Mouse (Mus musculus) forebrain, embryonic 13.5 days (tissue): ENCODE data around the gene Dennd1c. TPM values are rescaled to one million over a fixed set of nuclear protein-coding genes. Genes with fewer than 3 reads are reported as not detected.

Experiments
- ATAC-seq: fragments of 200-750 bp; cut with Nextera tagmentation; 2 replicates; pipeline ENCODE4 v1.8.0; 2017
- H3K27ac ChIP-seq: fragments of 300-500 bp; sonication (generic); 2 replicates; pipeline ENCODE4 v1.5.1; 2015; ENCODE audit warnings: inconsistent platforms, mild to moderate bottlenecking, moderate library complexity
- H3K27me3 ChIP-seq: fragments of 300-500 bp; sonication (generic); 2 replicates; pipeline ENCODE4 v1.6.1; 2015; ENCODE audit warnings: mild to moderate bottlenecking, inconsistent platforms
- H3K36me3 ChIP-seq: fragments of 300-500 bp; sonication (generic); 2 replicates; pipeline ENCODE4 v1.6.1; 2015; ENCODE audit warnings: mild to moderate bottlenecking, inconsistent platforms; ENCODE audit not compliant: poor library complexity, severe bottlenecking
- H3K4me1 ChIP-seq: fragments of 300-500 bp; sonication (generic); 2 replicates; pipeline ENCODE4 v1.6.1; 2015; ENCODE audit warnings: inconsistent platforms
- H3K4me2 ChIP-seq: fragments of 300-500 bp; sonication (generic); 2 replicates; pipeline ENCODE4 v1.6.1; 2015; ENCODE audit warnings: inconsistent platforms, mild to moderate bottlenecking, moderate library complexity
- H3K4me3 ChIP-seq: fragments of 300-500 bp; sonication (generic); 2 replicates; pipeline ENCODE4 v1.5.1; 2015; ENCODE audit warnings: mild to moderate bottlenecking, inconsistent platforms
- H3K9ac ChIP-seq: fragments of 300-500 bp; sonication (generic); 2 replicates; pipeline ENCODE4 v1.6.1; 2015; ENCODE audit warnings: mild to moderate bottlenecking, inconsistent platforms
- H3K9me3 ChIP-seq: fragments of 300-500 bp; sonication (generic); replicated peaks from 2 replicates; pipeline ENCODE4 v1.6.1; 2016; ENCODE audit warnings: inconsistent platforms
- WGBS: fragments of 180-500 bp; shearing (Covaris S2); methylation state at CpG from one replicate; pipeline ENCODE4 v1.1.7; 2015; 5-methylcytosine and 5-hydroxymethylcytosine counted together
- polyA plus RNA-seq: library from polyadenylated mRNA; unstranded; fragments of >200 nt; fragmentation: Nextera tagmentation; extraction: Ambion mirVana; gene quantifications from 2 replicates; pipeline ENCODE4 v1.2.1, GENCODE M21; 2015

The Dennd1c gene
- polyA plus RNA-seq, 1 experiment from 2014 or later: 4.7 TPM

GRCm38 (mm10) chr17:57108040-57108665 lies 29.8 kb upstream of the Dennd1c start:
- no peak for ATAC-seq
- H3K4me3 ChIP-seq: no peak overlapping the region
- H3K27me3 ChIP-seq: no peaks in the 10 kb centered on the region
- no peak overlapping the region for H3K4me2 ChIP-seq
- H3K36me3 ChIP-seq: no peaks in the 10 kb centered on the region
- 89% methylated on average over 7 of the region's 7 CpGs for WGBS
- H3K27ac ChIP-seq: no peak overlapping the region
- peaks cover 28% of the 10 kb centered on the region for H3K4me1 ChIP-seq
- no peaks in the 10 kb centered on the region for H3K9me3 ChIP-seq
- no peak overlapping the region for H3K9ac ChIP-seq

DNA sequence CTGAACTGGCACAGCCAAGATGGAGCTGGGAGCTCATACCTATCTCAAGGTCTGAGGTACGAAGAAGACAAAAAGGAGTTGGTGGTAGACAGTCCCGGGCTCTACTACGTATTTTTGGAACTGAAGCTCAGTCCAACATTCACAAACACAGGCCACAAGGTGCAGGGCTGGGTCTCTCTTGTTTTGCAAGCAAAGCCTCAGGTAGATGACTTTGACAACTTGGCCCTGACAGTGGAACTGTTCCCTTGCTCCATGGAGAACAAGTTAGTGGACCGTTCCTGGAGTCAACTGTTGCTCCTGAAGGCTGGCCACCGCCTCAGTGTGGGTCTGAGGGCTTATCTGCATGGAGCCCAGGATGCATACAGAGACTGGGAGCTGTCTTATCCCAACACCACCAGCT lies 28.8 kb upstream of the Dennd1c start:
- Histone ChIP-seq H3K4me1 (peaks cover 28% of the 10 kb centered on the region), H3K27ac (no peak overlapping the region), H3K36me3 (no peaks in the 10 kb centered on the region), H3K4me3 (no peak overlapping the region), H3K9ac (no peak overlapping the region), H3K9me3 (no peaks in the 10 kb centered on the region), H3K4me2 (peak overlapping the region; percentile 78), H3K27me3 (no peaks in the 10 kb centered on the region)
- ATAC-seq: no peak
- WGBS: 92% methylated on average over 5 of the region's 5 CpGs

GRCm38 (mm10) chr17:57106035-57106368 lies 27.7 kb upstream of the Dennd1c start:
- no peak for ATAC-seq
- Histone ChIP-seq H3K4me1 (peaks cover 28% of the 10 kb centered on the region), H3K36me3 (no peaks in the 10 kb centered on the region), H3K4me3 (peak overlapping the region; percentile 69), H3K9ac (peak overlapping the region; percentile 86), H3K9me3 (no peaks in the 10 kb centered on the region), H3K4me2 (peak overlapping the region; percentile 78), H3K27me3 (no peaks in the 10 kb centered on the region), H3K27ac (no peak overlapping the region)
- WGBS: 5% methylated on average over 9 of the region's 9 CpGs

DNA sequence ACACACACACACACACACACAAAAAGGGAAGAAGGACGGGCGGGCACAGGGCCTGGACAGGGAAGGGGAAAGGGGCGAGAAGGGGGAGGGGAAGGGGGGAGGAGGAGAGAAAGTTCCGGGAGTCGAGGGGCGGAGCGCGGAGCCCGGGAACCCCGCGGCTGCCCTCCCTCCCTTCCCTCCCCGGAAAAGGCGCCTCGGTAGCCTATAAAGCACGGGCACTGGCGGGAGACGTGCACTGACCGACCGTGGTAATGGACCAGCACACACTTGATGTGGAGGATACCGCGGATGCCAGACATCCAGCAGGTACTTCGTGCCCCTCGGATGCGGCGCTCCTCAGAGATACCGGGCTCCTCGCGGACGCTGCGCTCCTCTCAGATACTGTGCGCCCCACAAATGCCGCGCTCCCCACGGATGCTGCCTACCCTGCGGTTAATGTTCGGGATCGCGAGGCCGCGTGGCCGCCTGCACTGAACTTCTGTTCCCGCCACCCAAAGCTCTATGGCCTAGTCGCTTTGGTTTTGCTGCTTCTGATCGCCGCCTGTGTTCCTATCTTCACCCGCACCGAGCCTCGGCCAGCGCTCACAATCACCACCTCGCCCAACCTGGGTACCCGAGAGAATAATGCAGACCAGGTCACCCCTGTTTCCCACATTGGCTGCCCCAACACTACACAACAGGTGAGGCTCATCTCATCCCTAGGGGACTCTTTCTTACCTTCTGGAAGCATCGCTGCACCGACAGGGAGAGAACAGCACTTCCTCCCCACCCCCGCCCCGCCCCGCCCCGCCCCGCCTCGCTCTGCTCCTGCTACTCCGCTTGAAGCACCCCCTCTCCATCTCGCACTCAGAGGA lies 27.1 kb upstream of the Dennd1c start, which contains the start of gene Tnfsf9:
Gene Tnfsf9, plus strand, starts transcription at position 145 of the 854 bp plus-strand sequence.
- Histone ChIP-seq H3K9ac (peak within 1 kb of the TSS; percentile 86), H3K4me3 (peak within 1 kb of the TSS; percentile 69), H3K36me3 (no peaks in the 10 kb centered on the region), H3K4me2 (peak within 1 kb of the TSS; percentile 78), H3K4me1 (peaks cover 28% of the 10 kb centered on the region), H3K27me3 (no peaks in the 10 kb centered on the region), H3K9me3 (no peaks in the 10 kb centered on the region), H3K27ac (no peak within 1 kb of the TSS)
- under 1% methylated on average over 50 of the region's 61 CpGs for WGBS
- ATAC-seq: peak; percentile 89

- 0 out of 2 replicates have a peak, but pooled peaks have one; percentile 9 for ATAC-seq
- Histone ChIP-seq H3K27me3 (no peaks in the 10 kb centered on the region), H3K36me3 (no peaks in the 10 kb centered on the region), H3K4me3 (peak overlapping the region; percentile 69), H3K9ac (peak overlapping the region; percentile 86), H3K27ac (no peak overlapping the region), H3K4me2 (peak overlapping the region; percentile 78), H3K9me3 (no peaks in the 10 kb centered on the region), H3K4me1 (peaks cover 28% of the 10 kb centered on the region)
- WGBS: 53% methylated on average over 4 of the region's 4 CpGs
These were observed 26.2 kb upstream of the Dennd1c start for GRCm38 (mm10) chr17:57104496-57104895.

GRCm38 (mm10) chr17:57102276-57102675 lies 24.0 kb upstream of the Dennd1c start:
- 89% methylated on average over 2 of the region's 2 CpGs for WGBS
- H3K4me1 ChIP-seq: peaks cover 22% of the 10 kb centered on the region
- no peaks in the 10 kb centered on the region for H3K27me3 ChIP-seq
- no peak for ATAC-seq
- H3K9ac ChIP-seq: no peak overlapping the region
- no peak overlapping the region for H3K4me2 ChIP-seq
- H3K36me3 ChIP-seq: no peaks in the 10 kb centered on the region
- H3K27ac ChIP-seq: no peak overlapping the region
- no peak overlapping the region for H3K4me3 ChIP-seq
- no peaks in the 10 kb centered on the region for H3K9me3 ChIP-seq

DNA sequence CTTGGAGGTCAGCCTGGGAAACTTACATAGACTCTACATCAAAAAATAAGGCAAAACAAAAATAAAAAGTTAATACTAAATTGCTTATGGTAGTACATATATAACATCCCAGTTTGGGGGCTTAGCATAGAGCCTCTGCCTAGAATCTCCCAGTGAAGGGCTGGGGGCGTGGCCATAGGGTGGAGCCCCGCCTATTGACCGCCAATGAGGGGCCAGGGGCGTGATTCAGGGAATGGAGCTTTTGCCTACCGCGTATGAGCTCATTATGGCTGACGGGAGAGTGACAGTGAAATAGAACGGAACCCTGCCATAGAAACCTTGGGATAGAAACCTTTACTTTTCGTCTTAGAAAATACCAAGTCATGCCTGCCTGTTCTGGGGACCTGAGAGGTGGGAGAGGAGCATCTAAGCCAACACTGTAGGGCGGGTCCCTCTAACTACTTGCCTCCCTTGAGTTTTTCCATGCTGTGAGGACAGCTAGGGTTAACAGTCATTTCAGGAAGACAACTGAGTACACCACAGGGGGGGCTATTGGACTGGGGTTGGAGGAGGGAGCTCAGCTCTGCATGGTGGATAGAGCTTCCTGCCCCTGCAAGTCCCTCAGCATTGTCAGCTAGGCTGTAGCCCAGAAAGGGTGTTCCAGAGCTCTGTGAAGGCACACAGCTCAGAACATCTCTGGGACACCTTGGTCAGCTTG lies 21.5 kb upstream of the Dennd1c start:
- Histone ChIP-seq H3K4me1 (peaks cover 16% of the 10 kb centered on the region), H3K9ac (no peak overlapping the region), H3K4me3 (no peak overlapping the region), H3K27me3 (0 out of 2 replicates have a peak, but pooled peaks cover 5% of the 10 kb centered on the region), H3K36me3 (no peaks in the 10 kb centered on the region), H3K9me3 (no peaks in the 10 kb centered on the region), H3K27ac (no peak overlapping the region), H3K4me2 (no peak overlapping the region)
- ATAC-seq: no peak
- WGBS: 9% methylated on average over 10 of the region's 10 CpGs

DNA sequence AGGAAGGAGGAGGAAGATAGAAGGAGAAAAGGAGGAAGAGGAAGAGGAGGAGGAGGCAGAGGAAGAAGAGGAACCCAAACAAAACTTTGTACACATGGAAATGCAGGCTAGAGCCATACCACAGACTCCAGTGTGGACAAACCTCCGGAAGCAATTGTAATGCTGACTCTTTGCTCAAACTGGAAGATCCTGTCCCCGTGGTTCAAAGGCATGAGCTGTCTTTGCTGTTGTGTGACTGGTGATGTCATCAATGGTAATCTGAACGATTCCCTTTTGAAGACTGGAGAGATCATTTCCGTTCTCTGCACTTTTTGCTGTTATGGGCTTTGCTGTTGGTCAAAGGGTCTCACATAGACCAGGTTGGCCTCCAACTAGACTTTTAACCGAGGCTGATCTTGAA lies 20.0 kb upstream of the Dennd1c start:
- Histone ChIP-seq H3K9me3 (no peaks in the 10 kb centered on the region), H3K27me3 (0 out of 2 replicates have a peak, but pooled peaks cover 5% of the 10 kb centered on the region), H3K27ac (no peak overlapping the region), H3K4me2 (no peak overlapping the region), H3K9ac (no peak overlapping the region), H3K4me1 (peaks cover 9% of the 10 kb centered on the region), H3K4me3 (no peak overlapping the region), H3K36me3 (no peaks in the 10 kb centered on the region)
- ATAC-seq: no peak
- WGBS: 87% methylated on average over 5 of the region's 5 CpGs

DNA sequence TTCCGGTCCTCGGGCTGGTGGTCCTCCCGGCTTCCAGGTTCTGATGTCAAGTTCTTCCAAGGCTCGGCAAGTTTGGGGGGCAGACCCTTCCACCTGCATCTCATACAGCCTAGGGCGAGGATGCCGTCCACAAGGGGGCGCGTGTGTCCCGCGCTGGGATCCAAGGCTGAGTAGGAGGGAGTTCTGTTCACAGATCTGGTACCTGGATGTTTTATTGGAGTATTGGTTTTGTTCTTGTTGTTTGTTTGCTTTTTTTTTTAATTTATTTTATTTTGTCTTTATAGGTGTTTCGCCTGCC lies 18.3 kb upstream of the Dennd1c start:
- Histone ChIP-seq H3K4me1 (peaks cover 9% of the 10 kb centered on the region), H3K4me3 (peak overlapping the region; percentile 15; the same call in 1 of the 2 replicates), H3K9ac (no peak overlapping the region; the same call in 1 of the 2 replicates), H3K4me2 (peak overlapping the region; percentile 54), H3K27me3 (0 out of 2 replicates have a peak, but pooled peaks cover 5% of the 10 kb centered on the region), H3K36me3 (no peaks in the 10 kb centered on the region), H3K9me3 (no peaks in the 10 kb centered on the region), H3K27ac (no peak overlapping the region)
- 2% methylated on average over 11 of the region's 11 CpGs for WGBS
- peak; percentile 88 for ATAC-seq

DNA sequence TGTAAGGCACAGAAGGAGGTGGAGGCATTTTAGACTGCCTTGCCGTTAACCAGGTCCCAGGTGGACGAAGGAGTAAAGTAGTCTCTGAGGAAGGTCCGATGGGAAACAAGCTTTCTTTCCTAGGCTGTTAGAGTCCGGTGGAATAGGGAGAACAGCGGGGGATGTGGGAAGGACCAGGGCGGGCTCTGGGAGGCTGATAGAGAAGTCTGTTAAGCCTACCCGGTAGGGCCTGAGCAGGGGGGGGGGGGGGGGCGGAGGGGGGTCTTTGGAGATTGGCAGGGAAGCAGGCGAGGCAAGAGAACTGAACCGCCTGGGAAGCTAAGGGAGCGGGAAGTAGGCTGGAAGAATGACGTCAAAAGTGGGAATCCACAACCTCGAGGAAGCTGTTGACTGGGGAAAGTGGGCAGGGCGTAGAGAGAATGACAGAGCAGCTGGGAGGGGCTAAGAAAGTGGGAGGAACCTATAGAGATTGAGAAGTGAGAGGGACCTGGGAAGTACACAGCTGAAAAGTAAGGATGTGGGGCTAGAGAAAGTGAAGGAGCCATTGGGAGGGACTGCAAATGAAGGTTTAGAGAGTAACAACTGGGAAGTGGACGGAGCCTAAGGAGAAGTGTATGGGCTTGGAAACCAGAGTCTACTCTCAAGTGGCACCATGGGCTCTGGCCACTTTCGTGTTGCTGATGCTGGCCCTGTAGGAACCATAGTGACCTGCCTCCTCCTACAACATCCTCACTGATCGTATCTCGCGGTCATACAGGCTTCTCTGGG lies 17.7 kb upstream of the Dennd1c start:
- no peaks in the 10 kb centered on the region for H3K9me3 ChIP-seq
- peak overlapping the region; percentile 15; the same call in 1 of the 2 replicates for H3K4me3 ChIP-seq
- no peak overlapping the region for H3K27ac ChIP-seq
- H3K36me3 ChIP-seq: no peaks in the 10 kb centered on the region
- no peak overlapping the region; the same call in 1 of the 2 replicates for H3K9ac ChIP-seq
- peak overlapping the region; percentile 54 for H3K4me2 ChIP-seq
- H3K27me3 ChIP-seq: 0 out of 2 replicates have a peak, but pooled peaks cover 5% of the 10 kb centered on the region
- H3K4me1 ChIP-seq: peaks cover 9% of the 10 kb centered on the region
- ATAC-seq: peak; percentile 79
- WGBS: under 1% methylated on average over 18 of the region's 19 CpGs

DNA sequence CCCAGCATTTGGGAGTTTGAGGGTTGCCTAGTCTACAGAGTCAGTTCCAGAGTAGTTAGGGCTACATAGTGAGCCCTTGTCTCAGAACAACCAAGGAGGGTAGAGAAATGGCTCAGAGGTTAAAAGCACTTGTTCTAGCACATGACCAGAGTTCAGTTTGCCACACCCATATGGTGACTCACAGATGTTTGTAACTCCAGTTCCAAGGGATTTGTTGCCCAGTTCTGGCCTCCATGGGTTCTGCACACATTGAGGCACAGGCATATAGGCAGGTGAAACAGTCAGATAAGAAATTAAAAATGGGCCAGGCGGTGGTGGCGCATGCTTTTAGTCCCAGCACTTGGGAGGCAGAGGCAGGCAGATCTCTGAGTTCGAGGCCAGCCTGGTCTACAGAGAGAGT lies 15.9 kb upstream of the Dennd1c start:
- WGBS: 97% methylated on average over 3 of the region's 3 CpGs
- no peak overlapping the region for H3K9ac ChIP-seq
- H3K27ac ChIP-seq: no peak overlapping the region
- peaks cover 9% of the 10 kb centered on the region for H3K4me1 ChIP-seq
- H3K9me3 ChIP-seq: no peaks in the 10 kb centered on the region
- 0 out of 2 replicates have a peak, but pooled peaks cover 8% of the 10 kb centered on the region for H3K27me3 ChIP-seq
- H3K4me3 ChIP-seq: no peak overlapping the region
- ATAC-seq: no peak
- H3K36me3 ChIP-seq: no peaks in the 10 kb centered on the region
- H3K4me2 ChIP-seq: no peak overlapping the region
